Mouse (Mus musculus) lung, adult 2 months (tissue): ENCODE measurements around the gene Surf6. TPM values are rescaled to one million over a fixed set of nuclear protein-coding genes. Genes with fewer than 3 reads are reported as not detected.

Source experiments
- DNase-seq: peaks from one replicate; pipeline ENCODE4 v3.0.0; 2022
- H3K4me1 ChIP-seq: fragments of 200-500 bp; 2 replicates; pipeline ENCODE4 v1.6.1; 2011; ENCODE audit warnings: low read length; ENCODE audit not compliant: control insufficient read depth, insufficient read depth
- H3K4me3 ChIP-seq: fragments of 200-500 bp; replicated peaks from 2 replicates; pipeline ENCODE3; 2011; ENCODE audit warnings: low read depth, mild to moderate bottlenecking, control low read depth, low read length; ENCODE audit errors: extremely low read depth
- CTCF ChIP-seq: fragments of 200-500 bp; IDR thresholded peaks from 2 replicates; pipeline ENCODE4 v1.5.1; 2011; ENCODE audit warnings: mild to moderate bottlenecking, low read length, control low read depth; ENCODE audit not compliant: insufficient read depth
- POLR2A ChIP-seq: fragments of 200-500 bp; IDR thresholded peaks from 2 replicates; pipeline ENCODE4 v1.6.1; 2011; ENCODE audit warnings: low read depth, mild to moderate bottlenecking, control low read depth, low read length, borderline replicate concordance; ENCODE audit errors: extremely low read depth
- WGBS: fragments of 180-500 bp; shearing (Covaris S2); methylation state at CpG from one replicate; pipeline ENCODE4 v1.1.7; 2018; 5-methylcytosine and 5-hydroxymethylcytosine counted together
- polyA plus RNA-seq: library from polyadenylated mRNA; depleted of rRNA; stranded (reverse); fragments of >200 nt; gene quantifications from 2 replicates; pipeline ENCODE4 v1.2.3, GENCODE M21; 2012

The Surf6 gene
- polyA plus RNA-seq, 1 experiment, result 10.1 TPM

DNA sequence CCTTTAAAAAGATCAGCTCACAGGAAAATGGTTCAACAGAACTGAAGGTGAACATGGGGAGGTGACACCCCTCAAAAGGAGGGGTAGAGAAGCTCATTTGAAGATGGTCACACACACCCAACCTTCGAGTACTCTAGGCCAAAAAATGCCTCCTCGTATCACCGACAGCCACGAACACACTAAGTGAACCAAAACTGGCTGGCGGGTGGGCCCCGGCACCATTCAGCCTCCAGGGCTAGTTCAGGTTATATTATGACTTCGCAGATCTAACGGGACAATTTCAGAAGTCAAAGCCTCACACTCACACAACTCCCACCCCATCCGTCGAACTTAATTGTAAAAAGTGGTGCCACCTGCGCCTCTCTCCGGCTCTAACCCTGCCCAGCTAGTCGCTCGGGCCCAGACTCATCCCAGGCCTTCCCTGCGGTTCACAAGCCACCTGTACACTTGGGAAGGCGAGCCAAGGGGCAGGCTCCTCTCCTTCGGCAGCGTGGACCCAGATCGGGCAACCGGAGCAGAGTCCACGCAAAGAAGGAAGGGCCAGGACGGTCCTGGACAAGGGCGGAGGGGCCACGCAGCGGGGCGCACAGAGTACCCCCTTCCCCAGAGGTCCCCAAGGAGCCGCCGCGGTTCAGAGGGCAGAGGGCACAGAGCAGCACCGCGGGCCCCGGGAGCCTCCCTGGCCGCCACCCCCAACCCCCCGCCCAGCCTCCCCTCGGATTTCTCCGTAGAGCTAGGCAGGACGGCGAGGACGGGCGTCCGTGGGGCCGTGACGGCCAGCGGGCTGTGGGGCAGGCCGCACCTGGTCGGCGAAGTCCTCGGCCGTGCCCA, 30.0 kb upstream of the Surf6 start:
- peaks cover 10% of the 10 kb centered on the region for H3K4me1 ChIP-seq
- WGBS, result under 1% methylated on average over 48 of the region's 49 CpGs
- no peak for DNase-seq
- TF ChIP-seq CTCF (no peak), POLR2A (no peak)
- H3K4me3 ChIP-seq, result peak overlapping the region; percentile 92

DNA sequence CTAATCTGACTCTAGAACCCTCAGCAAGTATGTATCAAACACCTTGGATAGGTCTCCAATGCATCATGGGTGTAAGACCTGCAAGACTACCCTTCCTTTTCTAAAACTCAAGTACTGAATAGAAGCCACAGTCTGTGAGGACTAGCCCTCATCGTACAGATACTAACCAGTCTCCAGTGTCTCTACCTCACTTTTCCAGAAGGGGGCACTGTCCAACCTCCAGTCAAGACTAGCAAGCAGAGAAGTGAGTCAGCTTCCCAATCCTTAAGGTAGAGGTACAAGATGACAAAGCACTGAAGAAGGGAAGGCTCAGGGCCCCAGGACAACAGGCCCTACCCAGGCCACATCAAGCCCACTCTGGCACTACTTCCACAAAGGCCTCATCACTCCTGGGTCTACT, 27.7 kb upstream of the Surf6 start:
- Histone ChIP-seq H3K4me3 (no peak overlapping the region), H3K4me1 (peaks cover 10% of the 10 kb centered on the region)
- TF ChIP-seq POLR2A (no peak), CTCF (peak; percentile 28; the same call in 1 of the 2 replicates)
- peak; percentile 49 for DNase-seq
- 12% methylated on average over 1 of the region's 1 CpGs for WGBS

GRCm38 (mm10) chr2:26927745-26928476, 25.2 kb upstream of the Surf6 start:
- WGBS, result 82% methylated on average over 6 of the region's 6 CpGs
- no peak for DNase-seq
- TF ChIP-seq POLR2A (no peak), CTCF (no peak)
- H3K4me3 ChIP-seq, result no peak overlapping the region
- H3K4me1 ChIP-seq, result peaks cover 10% of the 10 kb centered on the region

DNA sequence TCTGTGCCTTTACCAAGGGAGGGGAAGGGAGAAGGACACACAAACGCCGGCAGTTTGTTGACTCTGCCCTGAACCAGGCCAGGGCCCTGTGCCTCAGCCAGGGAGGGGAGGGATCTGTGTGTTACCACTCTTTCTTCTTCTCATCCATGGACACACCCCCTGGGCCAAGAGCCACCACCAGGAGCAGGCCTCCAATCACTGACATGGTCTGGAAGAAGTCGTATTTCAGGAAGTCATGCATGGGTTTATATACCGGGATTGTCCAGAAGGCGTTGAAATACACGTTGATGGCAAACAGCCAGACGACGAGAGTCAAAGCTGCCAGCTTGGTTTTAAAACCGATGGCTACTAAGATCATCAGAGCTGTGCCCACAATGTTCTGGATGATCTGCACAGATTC, 19.1 kb upstream of the Surf6 start:
- H3K4me3 ChIP-seq, result no peak overlapping the region
- DNase-seq, result no peak
- WGBS, result 47% methylated on average over 9 of the region's 9 CpGs
- no peak for TF ChIP-seq POLR2A
- no peak for TF ChIP-seq CTCF
- H3K4me1 ChIP-seq, result peaks cover 6% of the 10 kb centered on the region; the same call in 1 of the 2 replicates

- H3K4me1 ChIP-seq, result peaks cover 7% of the 10 kb centered on the region; the same call in 1 of the 2 replicates
- no peak overlapping the region for H3K4me3 ChIP-seq
- WGBS, result 87% methylated on average over 6 of the region's 6 CpGs
- TF ChIP-seq POLR2A (no peak), CTCF (no peak)
- DNase-seq, result no peak
Observed at GRCm38 (mm10) chr2:26920190-26920855, 17.6 kb upstream of the Surf6 start.

- Histone ChIP-seq H3K4me1 (peaks cover 7% of the 10 kb centered on the region; the same call in 1 of the 2 replicates), H3K4me3 (no peak overlapping the region)
- no peak for DNase-seq
- WGBS, result 81% methylated on average over 3 of the region's 3 CpGs
- TF ChIP-seq CTCF (no peak), POLR2A (no peak)
Observed at GRCm38 (mm10) chr2:26919684-26920083, 17.0 kb upstream of the Surf6 start.

GRCm38 (mm10) chr2:26916738-26917137, 14.1 kb upstream of the Surf6 start:
- H3K4me3 ChIP-seq, result peak overlapping the region; percentile 89
- 1% methylated on average over 13 of the region's 13 CpGs for WGBS
- TF ChIP-seq POLR2A (no peak), CTCF (no peak)
- peaks cover 8% of the 10 kb centered on the region for H3K4me1 ChIP-seq
- DNase-seq, result no peak

DNA sequence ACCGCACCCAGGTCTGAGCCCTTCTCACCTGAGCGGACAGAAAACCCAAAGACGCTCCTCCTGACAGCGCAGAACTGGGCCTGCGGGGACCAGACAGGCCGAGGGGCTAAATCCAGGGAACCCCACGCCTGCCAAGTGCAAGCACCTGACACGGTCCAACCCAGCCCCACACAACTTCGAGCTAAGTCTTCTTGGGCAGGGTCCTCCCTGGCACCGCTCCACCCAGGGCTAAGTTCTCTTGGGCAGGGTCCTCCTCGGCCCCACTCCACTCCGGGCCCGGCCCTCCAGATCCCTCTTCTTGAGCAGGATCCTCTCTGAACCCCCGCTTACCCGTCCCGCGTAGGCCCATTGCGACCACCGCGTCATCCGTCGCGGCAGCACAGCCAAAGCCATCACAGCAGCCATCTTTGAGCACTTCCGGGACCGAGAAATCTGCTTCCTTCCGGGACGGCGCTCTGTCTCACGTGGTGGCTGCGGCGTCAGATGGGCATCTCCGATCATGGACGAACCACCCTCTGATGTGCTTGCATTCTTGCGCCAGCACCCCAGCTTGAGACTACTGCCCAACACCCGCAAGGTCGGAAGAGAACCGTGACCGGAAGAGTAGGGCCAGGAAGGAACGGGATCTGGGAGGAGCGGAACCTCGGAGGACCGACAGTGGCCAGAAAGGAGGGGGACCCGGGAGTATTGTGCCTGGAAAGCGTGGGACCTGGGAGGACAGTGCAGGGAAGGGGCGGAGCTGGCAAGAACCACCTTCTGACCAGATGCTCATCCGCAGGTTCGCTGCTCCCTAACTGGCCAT, 13.4 kb upstream of the Surf6 start, which contains the start of the genes Surf2 and Surf1:
Gene Surf2, plus strand, starts transcription at position 441 of the 802 bp plus-strand sequence.
Gene Surf1, minus strand, starts transcription at position 604 of the 802 bp plus-strand sequence.
- peak; percentile 77 for DNase-seq
- Histone ChIP-seq H3K4me3 (peak within 1 kb of the TSS; percentile 89), H3K4me1 (peaks cover 13% of the 10 kb centered on the region)
- TF ChIP-seq POLR2A (peak; percentile 88; the same call in 1 of the 2 replicates), CTCF (no peak)
- WGBS, result under 1% methylated on average over 47 of the region's 47 CpGs
